Mouse (Mus musculus) liver, adult 10 weeks (tissue): ENCODE data around the gene Gtf2h5. TPM values are rescaled to one million over a fixed set of nuclear protein-coding genes. Genes with fewer than 3 reads are reported as not detected.

Experiments used
- polyA plus RNA-seq: library from polyadenylated mRNA; stranded (reverse); fragments of 350-450 nt; fragmentation: Illumina TruSeq; extraction: RNeasy Lipid Tissue Mini Kit (QIAGEN cat#74804); gene quantifications from one replicate; pipeline ENCODE4 v1.2.3, GENCODE M21; 2014; ENCODE audit warnings: low read depth, low replicate concordance

Gene Gtf2h5
- 25.8 TPM for polyA plus RNA-seq

DNA sequence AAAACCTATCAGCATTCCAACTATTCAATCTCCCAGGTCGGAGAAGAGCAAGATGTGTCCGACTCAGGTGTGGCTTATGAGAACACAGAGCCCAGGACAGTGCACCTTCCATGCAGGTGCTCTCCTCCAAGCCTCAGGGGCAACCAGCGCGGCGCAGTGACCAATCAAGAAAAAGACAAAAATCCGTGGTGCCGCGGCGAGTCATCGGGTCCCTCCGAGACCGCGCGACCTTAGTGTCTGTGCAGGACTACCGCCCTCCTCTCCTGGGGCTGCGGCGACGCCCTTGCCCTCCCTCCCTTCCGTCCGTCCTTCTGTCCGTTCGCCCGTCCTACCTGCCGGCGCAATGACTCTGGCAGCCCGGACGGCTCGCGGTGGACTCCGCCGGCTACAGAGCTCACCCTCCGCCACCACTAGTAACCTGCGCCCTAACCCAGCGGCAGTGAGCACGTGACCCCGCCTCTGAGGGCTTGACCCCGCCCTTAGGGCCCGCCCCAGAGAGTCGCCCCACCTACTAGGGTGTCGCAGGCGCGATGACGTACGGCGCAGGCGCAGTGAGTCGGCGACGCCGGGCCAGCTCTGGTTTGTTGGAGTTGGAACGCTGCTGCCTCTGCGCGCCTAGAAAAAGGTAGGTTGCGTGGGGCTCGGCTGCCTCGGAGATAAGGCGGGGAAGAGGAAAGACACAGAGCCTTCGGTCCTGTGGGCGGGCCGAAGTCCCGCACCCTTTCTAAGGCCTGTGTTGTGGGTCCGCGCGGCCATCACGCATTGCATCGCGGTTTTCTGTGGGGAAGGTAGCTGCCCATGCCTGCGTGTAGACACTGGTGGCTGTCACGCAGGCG, at the start of gene Gtf2h5, which contains the start of gene Serac1:
Gene Gtf2h5 (plus strand): TSS at position 500 of the 836 bp plus-strand sequence.
Gene Serac1 (minus strand): TSS at position 455 of the 836 bp plus-strand sequence.

DNA sequence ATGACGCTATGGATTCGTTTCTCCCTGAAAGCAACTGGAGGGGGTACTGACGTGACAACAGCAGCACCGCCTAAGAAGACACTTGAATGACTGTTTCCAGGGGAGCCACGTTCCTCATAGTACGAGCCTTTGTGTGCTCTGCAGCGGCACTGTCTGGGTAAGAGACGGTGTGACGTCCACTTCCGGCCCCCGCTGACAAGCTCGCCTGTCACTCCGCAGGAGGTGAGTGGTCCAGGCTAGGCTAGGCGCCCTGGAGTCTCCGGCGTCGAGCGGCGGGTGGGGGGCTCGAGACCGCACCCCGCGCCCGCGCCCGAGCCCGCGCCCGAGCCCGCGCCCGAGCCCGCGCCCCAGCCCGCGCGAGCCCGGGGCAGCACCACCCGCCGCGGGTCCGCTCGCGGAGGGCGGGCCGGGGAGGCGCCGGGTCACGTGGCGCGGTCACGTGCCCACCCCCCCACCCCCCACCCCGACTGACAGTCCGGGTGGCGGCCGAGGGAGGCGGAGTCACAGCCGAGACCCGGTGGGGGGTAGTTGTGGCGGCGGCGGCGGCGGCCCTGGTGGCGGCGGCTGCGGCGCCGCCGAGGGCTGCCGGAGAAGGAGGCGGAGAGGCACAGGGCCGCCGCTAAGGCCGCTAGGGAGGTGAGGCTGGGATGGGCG, 26.9 kb downstream of the Gtf2h5 start, which contains the start of gene Tulp4:
Gene Tulp4 (plus strand): TSS at position 77 of the 654 bp plus-strand sequence.

Other genes with a start within 250 kb of the Gtf2h5 start
- gene Snx9, start 238.5 kb upstream of the Gtf2h5 start, polyA plus RNA-seq = 34.7 TPM
- 0.48 TPM for gene Synj2, start 138.5 kb upstream of the Gtf2h5 start, polyA plus RNA-seq
- gene Serac1, start within 50 bp of the Gtf2h5 start, polyA plus RNA-seq = 2.8 TPM
- gene Tulp4, start 26.7 kb downstream of the Gtf2h5 start, polyA plus RNA-seq = 17.7 TPM
- gene Tmem181a, start 177.1 kb downstream of the Gtf2h5 start, polyA plus RNA-seq = 2.8 TPM
- gene Dynlt1a, start 237.7 kb downstream of the Gtf2h5 start, polyA plus RNA-seq = 0.37 TPM